Mouse (Mus musculus) midbrain, postnatal 0 days (tissue): ENCODE data around the gene Ube2n. TPM values are rescaled to one million over a fixed set of nuclear protein-coding genes. Genes with fewer than 3 reads are reported as not detected.

Source experiments
- ATAC-seq: fragments of 200-750 bp; cut with Nextera tagmentation; 2 replicates; pipeline ENCODE4 v1.8.0; 2017; ENCODE audit warnings: moderate number of reproducible peaks, mild to moderate bottlenecking, moderate TSS enrichment, moderate library complexity; ENCODE audit not compliant: low FRiP score
- DNase-seq: peaks from one replicate; pipeline ENCODE4 v3.0.0-alpha.2; 2015; ENCODE audit warnings: low spot score
- H3K27ac ChIP-seq: fragments of 300-500 bp; sonication (generic); 2 replicates; pipeline ENCODE4 v1.5.1; 2014; ENCODE audit warnings: low read depth, mild to moderate bottlenecking, low read length, mixed read lengths
- H3K27me3 ChIP-seq: fragments of 300-500 bp; sonication (generic); 2 replicates; pipeline ENCODE4 v1.6.1; 2014; ENCODE audit warnings: low read length, control low read depth, mixed read lengths; ENCODE audit not compliant: insufficient read depth
- H3K36me3 ChIP-seq: fragments of 300-500 bp; sonication (generic); 2 replicates; pipeline ENCODE4 v1.6.1; 2014; ENCODE audit warnings: low read length, control low read depth, mixed read lengths; ENCODE audit not compliant: insufficient read depth
- H3K4me1 ChIP-seq: fragments of 300-500 bp; sonication (generic); 2 replicates; pipeline ENCODE4 v1.6.1; 2014; ENCODE audit warnings: mild to moderate bottlenecking, control low read depth, antibody characterized with exemption, low read length, mixed read lengths; ENCODE audit not compliant: insufficient read depth
- H3K4me2 ChIP-seq: fragments of 300-500 bp; sonication (generic); 2 replicates; pipeline ENCODE4 v1.6.1; 2014; ENCODE audit warnings: low read depth, mild to moderate bottlenecking, low read length, mixed read lengths; ENCODE audit not compliant: poor library complexity, severe bottlenecking
- H3K4me3 ChIP-seq: fragments of 300-500 bp; sonication (generic); 2 replicates; pipeline ENCODE4 v1.5.1; 2014; ENCODE audit warnings: low read depth, mild to moderate bottlenecking, low read length, moderate library complexity
- H3K9ac ChIP-seq: fragments of 300-500 bp; sonication (generic); replicated peaks from 2 replicates; pipeline ENCODE4 v1.6.1; 2014; ENCODE audit warnings: mild to moderate bottlenecking, low read length, moderate library complexity, mixed read lengths; ENCODE audit not compliant: poor library complexity, severe bottlenecking
- H3K9me3 ChIP-seq: fragments of 300-500 bp; sonication (generic); 2 replicates; pipeline ENCODE4 v1.6.1; 2016; ENCODE audit warnings: low read length, control low read depth
- CTCF ChIP-seq: IDR thresholded peaks from 2 replicates; pipeline ENCODE4 v1.5.1; 2016; ENCODE audit warnings: antibody characterized with exemption, mild to moderate bottlenecking
- WGBS: fragments of 180-500 bp; shearing (Covaris S2); extraction: QIAGEN DNeasy Blood & Tissue Kit; methylation state at CpG from one replicate; pipeline ENCODE4 v1.1.7; 2014; 5-methylcytosine and 5-hydroxymethylcytosine counted together
- polyA plus RNA-seq: library from polyadenylated mRNA; unstranded; fragments of >200 nt; fragmentation: Nextera tagmentation; extraction: Ambion mirVana; gene quantifications from 2 replicates; pipeline ENCODE4 v1.2.1, GENCODE M21; 2015
- total RNA-seq: library from RNA; depleted of rRNA; stranded (reverse); fragments of >200 nt; gene quantifications from 2 replicates; pipeline ENCODE4 v1.2.3, GENCODE M21; 2014

Ube2n gene
- total and polyA plus RNA-seq, 2 experiments from 2014 or later = 230 to 322 TPM

GRCm38 (mm10) chr10:95542916-95543315 lies 28.0 kb downstream of the Ube2n start:
- DNase-seq (no peak), ATAC-seq (no peak)
- no peaks in the 10 kb centered on the region for H3K27me3 ChIP-seq
- no peak overlapping the region for H3K27ac ChIP-seq
- no peak for TF ChIP-seq CTCF
- no peak overlapping the region for H3K9ac ChIP-seq
- WGBS = 92% methylated on average over 4 of the region's 4 CpGs
- H3K4me3 ChIP-seq = no peak overlapping the region
- 0 out of 2 replicates have a peak, but pooled peaks cover 3% of the 10 kb centered on the region for H3K36me3 ChIP-seq
- no peak overlapping the region for H3K4me2 ChIP-seq
- H3K4me1 ChIP-seq = no peaks in the 10 kb centered on the region
- no peaks in the 10 kb centered on the region for H3K9me3 ChIP-seq

DNA sequence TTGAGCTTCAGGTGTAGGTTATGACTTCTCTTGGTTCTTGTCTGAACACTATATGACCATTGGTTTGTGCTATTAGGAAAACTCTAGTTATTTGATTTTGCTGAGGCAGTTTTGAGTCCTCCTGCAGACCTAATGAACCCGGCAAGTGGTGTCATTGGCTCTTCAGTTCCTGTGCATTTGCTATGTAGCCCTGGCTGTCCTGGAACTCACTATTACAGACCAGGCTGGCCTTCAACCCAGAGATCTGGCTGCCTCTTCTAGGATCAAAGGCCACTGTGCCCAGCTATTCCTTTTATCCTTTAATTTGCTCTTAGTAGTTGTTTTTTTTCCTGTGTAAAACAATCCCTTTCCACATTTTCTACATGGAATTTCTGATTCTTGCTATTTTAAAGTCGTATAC lies 28.4 kb downstream of the Ube2n start:
- Histone ChIP-seq H3K9ac (no peak overlapping the region), H3K4me3 (no peak overlapping the region), H3K27ac (no peak overlapping the region), H3K27me3 (no peaks in the 10 kb centered on the region), H3K9me3 (no peaks in the 10 kb centered on the region), H3K36me3 (0 out of 2 replicates have a peak, but pooled peaks cover 3% of the 10 kb centered on the region), H3K4me2 (no peak overlapping the region), H3K4me1 (no peaks in the 10 kb centered on the region)
- ATAC-seq (no peak), DNase-seq (no peak)
- WGBS = 92% methylated on average over 2 of the region's 2 CpGs
- no peak for TF ChIP-seq CTCF

GRCm38 (mm10) chr10:95544004-95544403 lies 29.1 kb downstream of the Ube2n start:
- Histone ChIP-seq H3K36me3 (0 out of 2 replicates have a peak, but pooled peaks cover 3% of the 10 kb centered on the region), H3K4me2 (no peak overlapping the region), H3K4me3 (no peak overlapping the region), H3K27me3 (no peaks in the 10 kb centered on the region), H3K9me3 (no peaks in the 10 kb centered on the region), H3K9ac (no peak overlapping the region), H3K27ac (no peak overlapping the region), H3K4me1 (no peaks in the 10 kb centered on the region)
- TF ChIP-seq CTCF = no peak
- no peak for ATAC-seq
- DNase-seq = no peak

- ATAC-seq (no peak), DNase-seq (no peak)
- no peak for TF ChIP-seq CTCF
Observed at GRCm38 (mm10) chr10:95544651-95545050, 29.7 kb downstream of the Ube2n start.

DNA sequence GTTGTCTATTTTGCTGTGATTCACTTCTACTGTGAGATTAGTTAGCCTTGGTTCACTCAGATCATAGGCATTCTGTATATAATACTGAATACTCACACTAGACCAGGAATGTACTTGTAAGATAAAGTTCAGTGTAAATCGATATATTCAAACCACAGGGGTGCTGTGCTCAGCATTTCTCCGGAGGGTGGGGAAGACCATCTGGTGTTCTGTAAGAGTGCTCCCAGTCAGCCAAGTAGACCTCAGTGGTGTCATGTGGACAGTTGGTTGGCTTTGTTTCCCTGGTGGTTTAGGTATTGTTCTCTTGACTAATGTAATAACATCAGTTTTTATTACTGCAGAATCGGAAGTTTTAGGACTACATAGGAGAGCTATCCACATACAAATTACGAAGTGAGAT lies 30.1 kb downstream of the Ube2n start:
- Histone ChIP-seq H3K9ac (no peak overlapping the region), H3K27me3 (no peaks in the 10 kb centered on the region), H3K4me1 (no peaks in the 10 kb centered on the region), H3K9me3 (no peaks in the 10 kb centered on the region), H3K27ac (no peak overlapping the region), H3K4me2 (no peak overlapping the region), H3K4me3 (no peak overlapping the region), H3K36me3 (peaks cover 7% of the 10 kb centered on the region; the same call in 1 of the 2 replicates)
- ATAC-seq (no peak), DNase-seq (no peak)
- no peak for TF ChIP-seq CTCF
- 67% methylated on average over 4 of the region's 4 CpGs for WGBS

More at GRCm38 (mm10) chr10:95544651-95545050, 29.7 kb downstream of the Ube2n start:
- Histone ChIP-seq H3K4me1 (no peaks in the 10 kb centered on the region), H3K4me2 (no peak overlapping the region), H3K27ac (no peak overlapping the region), H3K36me3 (peaks cover 5% of the 10 kb centered on the region; the same call in 1 of the 2 replicates), H3K9me3 (no peaks in the 10 kb centered on the region), H3K4me3 (no peak overlapping the region), H3K27me3 (no peaks in the 10 kb centered on the region), H3K9ac (no peak overlapping the region)
- WGBS = 40% methylated on average over 2 of the region's 2 CpGs

GRCm38 (mm10) chr10:95546178-95546577 lies 31.2 kb downstream of the Ube2n start:
- ATAC-seq (no peak), DNase-seq (no peak)
- Histone ChIP-seq H3K9me3 (no peaks in the 10 kb centered on the region), H3K4me1 (no peaks in the 10 kb centered on the region), H3K9ac (no peak overlapping the region), H3K4me3 (no peak overlapping the region), H3K27me3 (no peaks in the 10 kb centered on the region), H3K27ac (no peak overlapping the region), H3K4me2 (no peak overlapping the region), H3K36me3 (peaks cover 7% of the 10 kb centered on the region; the same call in 1 of the 2 replicates)
- WGBS = 95% methylated on average over 2 of the region's 2 CpGs
- no peak for TF ChIP-seq CTCF
